Mouse (Mus musculus) right cerebral cortex, postnatal 36 days (tissue): Measurements from ENCODE around the gene Arpc1a.

Experiments
- DNase-seq, 2 experiments: peaks; one replicate each; pipeline ENCODE4 v3.0.0; 2022; ENCODE audit warnings: low spot score in 2 of 2, mixed read lengths in 1 of 2

Gene Arpc1a

GRCm38 (mm10) chr5:145139571-145140519 is 56.2 kb downstream of the Arpc1a start, which contains the start of the genes Pdap1 and Bud31:
TSS of gene Pdap1 (minus strand) at chr5:145140238.
TSS of gene Bud31 (plus strand) at chr5:145140362.
- DNase-seq = peak; percentile 90 to 91

- DNase-seq = no peak
These were observed 57.0 kb downstream of the Arpc1a start for GRCm38 (mm10) chr5:145140611-145141010.

GRCm38 (mm10) chr5:145147748-145148147 is 64.1 kb downstream of the Arpc1a start:
- no peak for DNase-seq

GRCm38 (mm10) chr5:145149294-145149693 is 65.7 kb downstream of the Arpc1a start:
- DNase-seq = no peak

- DNase-seq = no peak
These were observed 69.1 kb downstream of the Arpc1a start for GRCm38 (mm10) chr5:145152690-145153089.
